Mouse (Mus musculus): ENCODE results near the gene Hsd11b1.

The Hsd11b1 gene

DNA sequence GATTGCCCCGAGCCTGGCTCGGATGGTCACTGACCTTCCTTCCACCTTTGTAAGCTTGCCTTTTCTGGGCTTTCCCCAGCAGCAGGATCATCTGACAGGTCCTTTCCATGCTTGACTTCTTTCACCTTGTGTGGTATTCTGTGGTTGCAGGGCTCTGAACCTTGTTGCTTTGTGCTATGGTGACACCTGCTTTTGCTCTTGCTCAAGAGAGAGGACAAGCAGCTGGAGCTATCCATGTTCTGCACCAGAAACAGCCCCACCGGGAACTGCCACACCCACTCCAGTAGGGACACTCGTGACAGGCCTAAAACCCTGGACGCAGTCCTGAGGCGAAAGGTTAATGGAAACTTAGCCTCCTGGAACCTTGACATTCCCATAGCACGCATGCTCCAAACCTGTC, 12.5 kb downstream of the Hsd11b1 start:
- in situ Hi-C loops (cut with MboI; ENCODE audit: unreplicated experiment in 2 of 2) = loop anchor here (5.0 to 10.0 kb wide), 5 partner anchors 39 to 126 kb away; partner anchors contain the start of gene Lamb3 (in 1 of the 2)

- in situ Hi-C loops (cut with MboI; ENCODE audit: unreplicated experiment in 2 of 2) = loop anchor here (5.0 to 10.0 kb wide), 5 partner anchors 38 to 127 kb away; partner anchors contain the start of gene Lamb3 (in 1 of the 2)
These were observed 13.8 kb downstream of the Hsd11b1 start for GRCm38 (mm10) chr1:193250026-193250425.

GRCm38 (mm10) chr1:193244235-193244634, 19.6 kb downstream of the Hsd11b1 start:
- in situ Hi-C loops (cut with MboI; ENCODE audit: unreplicated experiment in 2 of 2) = no loop called here

- in situ Hi-C loops (cut with MboI; ENCODE audit: unreplicated experiment in 2 of 2) = no loop called here
These were observed 20.2 kb downstream of the Hsd11b1 start for GRCm38 (mm10) chr1:193243571-193244193.

DNA sequence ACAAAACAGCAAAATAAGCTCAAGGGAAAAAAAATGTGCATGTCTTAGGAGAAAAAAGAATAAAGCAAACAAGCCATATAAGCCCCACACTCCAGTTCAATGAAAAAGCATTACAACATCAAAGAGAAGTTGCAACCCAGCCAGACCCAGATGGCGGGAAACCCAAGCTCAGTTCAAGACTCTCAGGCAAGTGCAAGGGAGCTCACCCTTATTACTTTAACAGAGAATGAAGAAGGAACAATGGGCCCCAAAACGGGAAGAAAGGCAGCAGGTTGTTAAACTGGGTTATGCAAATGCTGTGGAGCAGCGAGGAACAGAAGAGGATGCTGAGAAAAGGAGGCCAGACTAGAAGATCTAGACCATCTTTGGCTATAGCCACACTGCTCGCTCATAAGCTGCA, 21.0 kb downstream of the Hsd11b1 start:
- in situ Hi-C loops (cut with MboI; ENCODE audit: unreplicated experiment in 2 of 2) = no loop called here

- in situ Hi-C loops (cut with MboI; ENCODE audit: unreplicated experiment in 2 of 2) = no loop called here
These were observed 21.6 kb downstream of the Hsd11b1 start for GRCm38 (mm10) chr1:193242238-193242637.

DNA sequence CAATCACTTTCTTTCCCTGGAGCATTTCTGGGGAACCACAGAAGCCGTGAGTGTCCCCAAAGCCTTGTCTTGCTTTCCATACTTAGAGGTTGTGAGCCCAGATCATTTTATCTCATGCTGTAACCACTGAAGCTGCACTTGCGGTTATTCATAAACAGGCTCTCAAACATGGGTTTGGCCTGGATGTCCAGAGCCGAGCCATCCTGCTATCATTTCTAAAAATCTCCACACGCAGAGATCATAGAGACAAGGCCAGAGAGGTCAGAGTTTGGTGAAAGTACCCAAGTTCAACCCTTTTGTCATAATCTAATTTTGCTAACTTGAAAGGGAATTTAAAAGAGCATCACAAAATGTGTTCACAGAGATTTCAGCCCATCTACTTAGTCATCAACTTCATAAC, 22.4 kb downstream of the Hsd11b1 start:
- in situ Hi-C loops (cut with MboI; ENCODE audit: unreplicated experiment in 2 of 2) = no loop called here

- in situ Hi-C loops (cut with MboI; ENCODE audit: unreplicated experiment in 2 of 2) = no loop called here
These were observed 25.4 kb downstream of the Hsd11b1 start for GRCm38 (mm10) chr1:193238426-193238825.

DNA sequence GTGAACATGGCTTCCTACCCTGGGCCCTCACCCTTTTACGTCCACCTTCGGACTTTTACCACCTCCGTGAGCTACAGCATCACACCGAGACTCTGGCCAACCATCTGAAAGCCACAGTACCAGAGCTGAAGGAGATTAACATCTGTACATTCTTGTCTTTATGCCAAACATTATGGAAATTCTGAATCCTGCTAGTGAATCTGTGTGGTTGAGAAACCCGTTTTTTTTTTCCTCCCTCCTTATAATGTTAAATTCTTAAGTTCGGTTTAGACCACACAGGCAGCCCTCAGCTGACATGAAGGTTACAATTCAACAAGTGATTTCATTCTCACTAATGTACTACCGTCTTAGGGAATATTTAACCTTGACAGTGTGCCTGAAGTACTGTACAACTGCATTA, 28.9 kb downstream of the Hsd11b1 start:
- in situ Hi-C loops (cut with MboI; ENCODE audit: unreplicated experiment in 2 of 2) = no loop called here

DNA sequence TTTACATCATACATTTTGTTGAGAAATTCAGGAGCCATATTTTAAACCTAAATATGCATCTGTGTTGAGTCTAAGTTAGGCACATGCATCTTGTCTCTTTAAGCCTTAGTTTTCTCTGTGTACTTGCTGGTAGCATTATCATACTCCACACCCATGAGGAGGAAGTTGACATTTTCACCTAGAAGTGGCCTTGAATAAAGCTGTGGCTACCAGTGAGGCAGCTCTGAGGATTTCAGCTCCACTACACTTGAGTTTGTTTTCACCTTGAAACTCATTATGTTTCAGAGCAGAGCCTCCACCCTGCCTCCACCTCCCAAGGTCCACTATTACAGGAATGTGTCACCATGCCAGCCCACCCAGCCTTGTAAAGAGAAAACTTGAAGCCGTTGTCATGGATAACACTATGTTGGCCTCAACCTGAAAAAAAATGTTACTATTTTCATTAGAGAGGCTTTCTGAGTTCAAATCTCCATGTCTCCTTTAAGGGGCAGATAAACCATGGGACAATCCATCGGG, 29.7 kb downstream of the Hsd11b1 start:
- in situ Hi-C loops (cut with MboI; ENCODE audit: unreplicated experiment in 2 of 2) = no loop called here

DNA sequence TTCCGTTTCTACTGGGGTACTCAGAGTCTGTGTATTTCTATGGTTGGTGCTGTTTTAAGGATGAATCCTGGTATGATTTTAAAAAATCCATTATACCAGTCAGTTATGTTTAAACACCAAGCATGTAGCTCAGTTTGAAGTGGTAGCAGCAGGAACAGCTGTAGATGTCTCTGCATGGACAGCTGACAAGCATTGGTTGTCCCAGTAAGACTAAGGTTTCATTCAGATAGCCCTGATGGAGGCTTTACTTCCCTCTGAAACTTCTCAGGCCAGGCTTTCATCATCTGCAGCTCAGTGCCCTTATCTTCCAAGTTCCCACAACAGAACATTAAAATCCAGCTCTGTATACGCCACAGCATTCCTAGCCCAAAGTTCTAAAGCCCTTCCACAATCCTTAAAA, 31.1 kb downstream of the Hsd11b1 start:
- in situ Hi-C loops (cut with MboI; ENCODE audit: unreplicated experiment in 2 of 2) = no loop called here

GRCm38 (mm10) chr1:193230935-193231334, 32.9 kb downstream of the Hsd11b1 start:
- in situ Hi-C loops (cut with MboI; ENCODE audit: unreplicated experiment in 2 of 2) = no loop called here

GRCm38 (mm10) chr1:193230531-193230930, 33.3 kb downstream of the Hsd11b1 start:
- in situ Hi-C loops (cut with MboI; ENCODE audit: unreplicated experiment in 2 of 2) = no loop called here

GRCm38 (mm10) chr1:193229570-193229969, 34.3 kb downstream of the Hsd11b1 start:
- in situ Hi-C loops (cut with MboI; ENCODE audit: unreplicated experiment in 2 of 2) = no loop called here

GRCm38 (mm10) chr1:193227537-193227936, 36.3 kb downstream of the Hsd11b1 start:
- in situ Hi-C loops (cut with MboI; ENCODE audit: unreplicated experiment in 2 of 2) = no loop called here

- in situ Hi-C loops (cut with MboI; ENCODE audit: unreplicated experiment in 2 of 2) = no loop called here
These were observed 37.0 kb downstream of the Hsd11b1 start for GRCm38 (mm10) chr1:193226724-193227522.

DNA sequence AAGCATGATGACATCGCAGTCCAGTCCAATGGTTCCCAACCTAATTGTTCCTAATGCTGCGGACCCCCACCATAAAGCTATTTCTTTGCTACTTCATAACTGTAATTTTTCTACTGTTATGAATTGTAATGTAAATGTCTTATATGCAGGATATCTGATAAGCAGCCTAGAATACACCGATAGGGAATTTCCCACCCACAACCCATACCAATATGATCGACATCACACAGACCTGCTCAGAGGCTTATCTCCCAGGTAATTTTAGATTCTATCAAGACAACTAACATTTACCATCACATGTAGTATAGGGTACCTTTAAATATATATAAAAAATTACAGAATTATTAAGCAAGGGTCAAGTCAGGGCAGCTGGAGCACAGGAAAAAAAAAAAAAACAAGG, 37.8 kb downstream of the Hsd11b1 start:
- in situ Hi-C loops (cut with MboI; ENCODE audit: unreplicated experiment in 2 of 2) = no loop called here

GRCm38 (mm10) chr1:193225531-193225930, 38.3 kb downstream of the Hsd11b1 start:
- in situ Hi-C loops (cut with MboI; ENCODE audit: unreplicated experiment in 2 of 2) = no loop called here

- in situ Hi-C loops (cut with MboI; ENCODE audit: unreplicated experiment in 2 of 2) = loop anchor here (25.0 kb wide), 2 partner anchors 367 to 492 kb away; no protein-coding TSS in a partner anchor
These were observed 43.5 kb downstream of the Hsd11b1 start for GRCm38 (mm10) chr1:193220408-193220807.

GRCm38 (mm10) chr1:193216000-193216399, 47.9 kb downstream of the Hsd11b1 start:
- in situ Hi-C loops (cut with MboI; ENCODE audit: unreplicated experiment in 2 of 2) = loop anchor here (25.0 kb wide), 2 partner anchors 371 to 496 kb away; no protein-coding TSS in a partner anchor

DNA sequence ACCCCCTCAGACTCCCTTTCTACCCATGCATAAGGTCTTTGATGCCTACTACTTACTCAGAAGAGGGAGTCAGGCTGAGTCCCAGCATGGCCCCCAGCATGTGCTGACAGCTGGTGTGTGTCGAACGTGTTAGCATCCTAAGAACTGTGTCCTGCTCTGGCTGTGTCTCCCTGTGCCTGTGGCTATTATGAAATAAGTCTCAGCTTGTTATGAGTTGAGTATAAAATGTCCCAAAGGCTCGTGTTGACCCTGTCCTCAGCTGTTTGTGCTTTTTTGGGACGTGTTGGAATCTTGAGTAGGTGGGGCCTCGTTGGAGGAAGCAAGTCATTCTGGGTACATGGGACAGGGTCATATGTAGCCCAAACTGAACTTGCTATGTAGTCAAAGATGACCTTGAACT, 49.8 kb downstream of the Hsd11b1 start:
- in situ Hi-C loops (cut with MboI; ENCODE audit: unreplicated experiment in 2 of 2) = loop anchor here (5.0 to 25.0 kb wide), 3 partner anchors 38 to 498 kb away; no protein-coding TSS in a partner anchor

All from v-Abl transformed pro-B cells (cell line).